Mouse (Mus musculus) heart, postnatal 25 days (tissue): ENCODE measurements at regions not wholly inside any gene's neighbourhood (a gene's known extent, or its start where the extent isn't known, plus 50 kb on each side); places are given as distances from the start of the nearest gene placed in this dataset.

Experiments used
- DNase-seq: peaks from one replicate; pipeline ENCODE4 v3.0.0; 2022; ENCODE audit warnings: low spot score
- intact Hi-C: fragments of 180-260 bp; cut with DNase I; formaldehyde crosslinking; loops from one replicate; pipeline ENCODE4 v1.15.1; 2025

- DNase-seq = no peak
Measured at GRCm38 (mm10) chr4:106017065-106017646, 227.5 kb downstream of the Gm12728 start.

GRCm38 (mm10) chr4:106018936-106019335, 229.3 kb downstream of the Gm12728 start:
- DNase-seq = no peak
- intact Hi-C loops = no loop called here

More at GRCm38 (mm10) chr4:106017065-106017646, 227.5 kb downstream of the Gm12728 start:
- intact Hi-C loops = no loop called here

DNA sequence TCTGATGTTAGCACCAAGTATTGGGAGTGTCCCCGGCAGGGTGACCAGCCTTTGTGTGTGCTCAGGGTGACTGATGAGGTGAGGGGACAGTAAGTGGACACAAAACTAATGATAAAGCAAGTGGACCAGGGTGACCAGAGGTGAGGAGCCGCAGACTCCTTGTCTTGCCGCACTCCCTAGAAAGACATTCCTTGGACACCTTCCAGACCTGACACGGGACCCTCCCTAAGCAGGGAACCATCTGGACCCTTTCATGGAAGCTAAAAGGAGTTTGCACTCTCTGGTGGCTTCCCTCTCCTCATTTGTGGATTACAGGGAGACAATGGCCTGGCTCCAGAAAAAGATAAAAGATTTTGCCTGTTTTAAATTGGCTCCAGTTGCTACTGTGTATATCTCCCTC, 230.7 kb downstream of the Gm12728 start:
- intact Hi-C loops = no loop called here
- no peak for DNase-seq

DNA sequence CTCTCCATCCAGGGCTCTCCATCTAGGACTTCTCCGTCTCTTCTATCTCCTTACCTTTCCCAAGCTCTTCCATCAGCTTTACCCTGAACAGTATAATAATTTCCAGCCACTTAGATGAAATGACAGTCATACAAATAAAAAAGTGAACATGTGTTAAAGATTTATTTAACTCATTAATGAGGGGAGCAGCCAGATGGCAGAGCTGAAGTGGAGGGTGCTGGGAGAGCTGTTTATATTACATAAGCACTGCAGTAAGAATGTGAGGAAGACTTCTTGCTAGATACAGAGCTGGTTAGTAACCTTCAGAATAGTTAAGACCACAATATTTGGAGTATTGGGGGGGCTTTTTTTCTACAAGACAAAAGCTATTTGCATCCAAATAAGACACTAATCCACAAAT, 234.9 kb downstream of the Gm12728 start:
- intact Hi-C loops = no loop called here
- no peak for DNase-seq

DNA sequence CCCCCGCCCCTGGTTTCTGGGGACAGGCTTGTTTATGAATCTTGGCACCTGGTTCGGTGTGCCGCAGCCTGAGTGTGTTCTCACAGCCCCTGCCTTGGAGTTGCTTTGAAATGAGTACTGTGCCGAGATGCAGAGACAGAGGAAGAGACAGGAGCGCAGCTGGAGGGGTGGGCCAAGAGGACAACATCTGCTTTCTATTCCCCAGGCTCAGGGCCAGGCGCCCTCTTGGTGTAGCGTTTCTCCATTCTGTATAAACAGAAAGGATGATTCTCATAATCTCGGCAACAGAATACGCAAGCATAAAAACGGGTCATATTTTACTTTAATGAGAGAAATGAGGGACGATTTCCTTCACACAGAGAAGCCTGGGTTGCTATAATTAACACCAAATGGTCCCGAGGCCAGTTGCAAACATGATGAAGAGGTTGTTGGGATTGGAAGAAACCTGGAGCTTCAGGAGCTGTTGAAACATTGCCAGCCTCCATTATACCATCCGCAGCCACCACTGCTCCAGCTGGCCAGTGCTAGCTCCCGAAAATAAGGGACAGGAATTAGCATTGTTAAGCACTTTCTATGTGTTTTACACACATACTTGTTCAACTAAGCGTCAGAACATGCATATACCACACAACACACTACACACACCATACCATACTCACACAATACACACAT, 236.4 kb downstream of the Gm12728 start:
- no peak for DNase-seq
- intact Hi-C loops = no loop called here

GRCm38 (mm10) chr4:106040376-106040775, 250.7 kb downstream of the Gm12728 start:
- no peak for DNase-seq
- intact Hi-C loops = no loop called here

- no peak for DNase-seq
- intact Hi-C loops = no loop called here
Measured at GRCm38 (mm10) chr4:106042456-106042855, 252.8 kb downstream of the Gm12728 start.

DNA sequence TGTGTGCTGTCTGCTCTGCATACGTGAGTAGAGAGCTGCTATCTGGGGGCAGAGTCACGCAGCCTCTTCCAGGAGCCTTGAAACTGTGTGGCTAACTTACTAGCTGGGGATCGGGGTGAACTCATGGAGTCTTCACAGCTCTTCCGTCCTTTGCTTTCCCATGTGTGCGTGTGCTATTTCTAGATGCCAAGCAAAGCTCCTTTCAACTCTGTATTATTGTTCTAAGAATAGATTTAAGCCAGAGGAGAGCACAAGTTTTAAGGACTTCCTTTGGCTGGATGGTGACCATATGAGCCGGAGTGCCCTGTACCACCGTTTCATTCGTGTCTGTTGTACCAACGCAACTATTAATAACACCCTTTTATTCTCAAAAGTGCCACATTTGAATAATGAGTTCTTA, 254.0 kb downstream of the Gm12728 start:
- DNase-seq = no peak

DNA sequence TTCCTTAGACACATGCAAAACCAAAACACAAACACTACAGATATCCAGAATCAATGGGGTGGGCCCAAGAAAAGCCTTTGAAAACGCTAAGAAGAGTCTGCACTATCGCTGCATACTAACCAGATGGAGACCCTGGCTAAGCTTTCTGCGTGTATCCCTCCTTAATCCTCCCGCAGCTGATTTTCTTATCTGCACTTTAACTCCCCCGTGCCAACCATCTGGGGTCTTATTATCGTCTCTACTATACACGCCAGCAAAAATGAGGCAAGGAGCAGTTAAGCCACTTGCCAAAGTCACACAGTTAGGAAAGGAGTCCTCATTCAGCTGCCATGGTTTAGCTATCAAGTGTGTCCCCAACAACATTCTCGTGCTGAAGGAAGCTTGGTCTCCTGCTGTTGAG, 258.4 kb downstream of the Gm12728 start:
- DNase-seq = no peak

More for the DNA sequence above, 254.0 kb downstream of the Gm12728 start:
- intact Hi-C loops = no loop called here

GRCm38 (mm10) chr4:106048797-106049196, 259.1 kb downstream of the Gm12728 start:
- DNase-seq = no peak
- intact Hi-C loops = no loop called here

More for the DNA sequence above, 258.4 kb downstream of the Gm12728 start:
- intact Hi-C loops = no loop called here

GRCm38 (mm10) chr4:106049880-106050279, 260.2 kb downstream of the Gm12728 start:
- DNase-seq = no peak
- intact Hi-C loops = loop anchor here (10.0 kb wide), 1 partner anchor 895 kb away; the partner anchor contains the start of gene Plpp3

DNA sequence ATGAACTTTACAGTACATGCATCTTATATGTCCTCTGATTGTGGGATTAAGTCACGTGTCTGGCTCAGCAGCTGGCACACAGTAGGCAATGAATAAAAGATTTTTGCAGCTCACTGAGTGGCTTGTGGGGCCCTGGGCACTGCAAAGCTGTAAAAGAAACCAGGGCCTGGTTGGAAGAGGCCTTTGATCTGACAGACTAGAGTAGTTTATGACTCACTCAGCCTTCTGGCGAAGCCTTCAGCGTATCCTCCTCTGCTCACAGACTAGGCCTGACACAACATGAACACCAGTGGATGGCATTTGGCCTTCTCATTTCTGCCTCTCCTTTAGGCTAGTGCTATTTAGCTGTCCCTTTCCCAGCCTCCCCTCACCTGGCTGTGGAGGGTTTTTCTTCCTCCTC, 260.6 kb downstream of the Gm12728 start:
- intact Hi-C loops = loop anchor here (10.0 kb wide), 1 partner anchor 895 kb away; the partner anchor contains the start of gene Plpp3
- DNase-seq = no peak

DNA sequence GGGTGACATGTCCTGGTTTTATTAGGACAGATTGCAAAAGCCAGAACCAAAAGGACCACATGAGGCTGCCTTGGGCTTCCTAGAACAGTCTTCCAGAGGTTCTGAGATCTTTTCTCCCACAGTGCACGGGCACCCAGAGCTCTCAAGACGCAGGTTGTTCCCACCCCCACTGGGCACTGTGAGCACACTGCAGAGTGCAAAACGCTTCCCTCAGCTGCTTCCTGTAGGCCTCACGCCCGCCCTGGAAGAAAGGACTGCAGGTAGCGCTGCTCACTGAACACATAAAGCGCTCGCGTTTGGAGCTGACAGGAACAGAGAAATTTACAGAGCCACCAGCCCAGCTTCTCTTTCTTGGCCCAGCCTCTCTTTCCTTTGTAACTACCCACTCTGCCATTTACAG, 262.5 kb upstream of the Usp24 start:
- intact Hi-C loops = loop anchor here (10.0 kb wide), 1 partner anchor 899 kb away; the partner anchor contains the start of gene Plpp3
- DNase-seq = no peak

DNA sequence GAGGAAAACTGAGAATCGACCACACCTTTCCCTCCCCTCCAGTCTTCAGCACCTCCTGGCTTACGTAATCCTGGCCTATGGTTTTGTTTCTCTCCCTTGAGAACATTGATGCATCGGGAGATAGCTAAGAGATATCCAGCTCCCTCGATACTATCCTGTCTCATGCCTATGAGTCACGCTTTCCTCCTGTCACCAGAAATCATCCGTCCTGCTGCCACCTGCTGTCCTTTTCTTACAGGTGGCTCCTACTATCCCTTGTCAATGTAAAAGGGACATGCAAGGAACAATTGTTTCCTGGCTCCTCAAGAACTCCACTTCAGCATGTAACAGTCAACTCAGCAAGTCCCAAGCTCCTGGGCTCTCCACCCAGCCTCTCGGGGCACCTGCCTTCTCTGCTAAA, 261.7 kb upstream of the Usp24 start:
- DNase-seq = no peak
- intact Hi-C loops = loop anchor here (10.0 kb wide), 1 partner anchor 900 kb away; the partner anchor contains the start of gene Plpp3

GRCm38 (mm10) chr4:106062651-106063050, 253.4 kb upstream of the Usp24 start:
- DNase-seq = no peak
- intact Hi-C loops = no loop called here

DNA sequence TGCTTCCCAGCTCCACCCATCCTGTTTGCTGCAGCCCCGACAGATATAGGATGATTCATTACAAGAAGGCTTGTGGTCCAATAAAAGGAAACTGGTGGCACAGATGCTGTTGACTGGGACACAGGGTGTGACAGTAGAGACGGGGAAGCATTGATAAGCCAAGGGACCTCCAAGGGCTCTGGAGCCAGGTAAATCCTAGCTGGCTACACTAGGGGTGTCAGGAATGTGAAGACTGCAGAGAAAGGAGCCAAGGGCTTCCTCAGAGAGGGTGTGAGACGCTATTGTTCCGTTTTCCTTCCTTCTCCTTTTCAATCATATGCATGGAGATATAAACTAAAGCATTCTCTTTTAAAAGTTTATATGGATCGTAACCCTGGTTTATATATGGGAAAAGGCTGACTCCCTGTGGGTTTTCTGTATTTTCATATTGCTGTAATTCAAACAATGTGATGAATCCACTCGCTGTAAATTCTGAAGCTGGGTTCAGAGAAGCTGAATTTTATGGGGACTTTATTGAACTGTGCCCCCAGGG, 252.1 kb upstream of the Usp24 start:
- no peak for DNase-seq
- intact Hi-C loops = no loop called here

DNA sequence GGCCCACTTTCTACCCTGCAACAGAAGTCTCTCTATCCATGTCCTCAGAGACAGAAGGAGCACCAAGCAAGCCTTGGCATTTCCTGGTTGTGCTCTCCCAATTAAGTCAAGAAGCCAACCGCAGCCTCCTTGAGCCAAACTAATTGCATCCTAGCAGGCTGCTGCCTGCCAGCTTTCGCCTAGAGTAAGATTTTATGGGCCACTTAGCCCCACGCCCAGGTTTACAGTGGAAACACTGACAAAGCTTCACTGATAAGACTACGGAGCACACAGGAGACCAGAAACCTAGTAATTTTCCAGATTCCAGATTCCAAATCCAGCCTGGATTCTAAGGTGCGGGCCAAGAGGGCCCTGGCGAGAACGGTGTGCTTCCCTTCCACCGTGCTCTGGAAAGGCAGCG, 249.0 kb upstream of the Usp24 start:
- DNase-seq = no peak
- intact Hi-C loops = no loop called here

- no peak for DNase-seq
- intact Hi-C loops = no loop called here
Measured at GRCm38 (mm10) chr4:106083546-106083945, 232.5 kb upstream of the Usp24 start.

- no peak for DNase-seq
- intact Hi-C loops = no loop called here
Measured at GRCm38 (mm10) chr4:106091927-106092675, 223.9 kb upstream of the Usp24 start.

- no peak for DNase-seq
- intact Hi-C loops = no loop called here
Measured at GRCm38 (mm10) chr4:106092676-106093070, 223.3 kb upstream of the Usp24 start.

- no peak for DNase-seq
- intact Hi-C loops = no loop called here
Measured at GRCm38 (mm10) chr4:106093252-106093651, 222.8 kb upstream of the Usp24 start.
